Mouse (Mus musculus): ENCODE data around the gene Pigb.

Gene Pigb

DNA sequence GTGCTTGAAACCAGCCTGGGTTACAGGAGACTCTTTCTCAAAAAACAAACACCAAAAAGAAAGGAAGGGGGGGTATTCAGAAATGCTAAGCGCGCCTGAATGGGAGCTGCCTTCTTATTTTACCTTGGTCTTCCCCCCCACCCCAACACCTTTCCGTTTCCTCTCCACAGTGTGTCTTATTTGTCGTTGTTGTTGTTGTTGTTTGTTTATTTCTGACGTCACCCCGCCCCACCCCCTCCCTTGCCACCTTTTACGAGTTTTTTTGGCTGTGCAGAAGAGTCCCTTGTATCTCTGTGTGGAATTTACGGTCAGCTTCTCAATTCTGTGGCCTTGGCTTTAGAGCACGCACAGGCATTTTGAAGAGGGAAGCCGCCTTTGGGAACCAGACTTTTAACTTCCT, 5.5 kb upstream of the Pigb start:
- DNase-seq (ENCODE audit: low spot score in 2 of 2): no peak

DNA sequence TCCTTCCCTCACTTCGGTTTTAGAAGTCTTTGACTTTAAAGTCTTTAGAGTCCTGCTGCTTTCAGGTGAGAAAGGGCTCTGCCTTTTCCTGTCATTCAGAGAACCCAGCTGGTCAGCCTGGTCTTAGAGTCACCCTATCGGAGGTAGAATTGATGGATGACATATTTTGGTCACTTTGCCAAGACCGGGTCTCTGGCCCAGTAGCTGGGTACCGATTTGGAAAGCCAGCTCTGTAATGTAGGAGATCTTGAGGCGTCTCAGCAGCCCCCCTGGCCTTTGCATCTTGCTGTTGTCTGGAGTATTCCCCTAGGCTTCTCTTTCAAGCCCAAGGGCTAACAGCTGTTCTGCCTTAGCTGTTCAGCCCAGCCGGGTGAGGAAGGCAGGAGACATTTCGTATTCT, 5.0 kb upstream of the Pigb start:
- no peak for DNase-seq (ENCODE audit: low spot score in 2 of 2)

DNA sequence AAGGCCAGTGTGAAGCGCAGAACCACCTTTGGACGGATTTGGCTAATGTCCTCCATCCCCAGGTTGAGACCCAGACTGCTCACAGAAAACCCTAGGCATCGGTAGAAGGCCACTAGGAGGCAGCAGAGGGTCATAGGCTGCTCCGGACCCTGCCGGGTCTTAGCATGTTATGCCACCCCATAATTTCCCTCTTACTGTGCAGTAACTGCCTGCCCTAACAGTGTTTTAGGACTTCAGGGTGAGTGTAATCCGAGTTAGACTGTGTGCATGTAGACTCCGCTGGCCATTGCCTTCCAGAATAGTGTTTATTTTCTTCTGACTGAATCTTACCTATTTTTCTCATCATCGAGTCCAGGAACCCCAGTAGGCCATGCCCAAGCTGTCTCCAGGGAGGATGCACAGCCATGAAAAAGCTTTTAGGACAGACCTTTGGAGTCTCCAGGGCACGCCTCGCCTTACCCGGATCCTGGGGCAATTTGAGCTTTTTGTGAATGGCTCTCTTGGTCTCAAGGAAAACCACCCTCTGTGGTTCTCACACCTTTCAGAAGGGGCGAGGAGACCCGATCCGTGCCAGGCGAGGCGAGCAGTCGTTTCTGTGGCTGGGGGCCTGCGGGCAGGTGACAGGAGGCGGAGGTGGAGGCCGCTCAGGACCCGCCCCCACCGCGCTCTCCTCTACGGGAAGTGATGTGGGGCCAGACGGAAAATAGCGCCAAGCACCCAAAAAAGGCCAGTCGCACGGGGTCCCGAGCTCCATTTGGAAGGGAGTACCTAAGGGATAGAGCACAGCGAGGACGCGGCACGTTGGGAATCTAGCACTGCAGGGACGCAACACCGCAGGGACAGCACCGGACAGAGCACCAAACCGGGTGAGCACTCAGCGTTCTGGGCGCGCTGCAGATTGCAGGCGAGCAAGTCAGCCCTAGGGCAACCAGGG, 4.2 kb upstream of the Pigb start, which contains the start of gene Rab27a:
TSS of gene Rab27a (plus strand) at position 709 of the 934 bp plus-strand sequence.
- peak; percentile 73 to 77 for DNase-seq (ENCODE audit: low spot score in 2 of 2)

DNA sequence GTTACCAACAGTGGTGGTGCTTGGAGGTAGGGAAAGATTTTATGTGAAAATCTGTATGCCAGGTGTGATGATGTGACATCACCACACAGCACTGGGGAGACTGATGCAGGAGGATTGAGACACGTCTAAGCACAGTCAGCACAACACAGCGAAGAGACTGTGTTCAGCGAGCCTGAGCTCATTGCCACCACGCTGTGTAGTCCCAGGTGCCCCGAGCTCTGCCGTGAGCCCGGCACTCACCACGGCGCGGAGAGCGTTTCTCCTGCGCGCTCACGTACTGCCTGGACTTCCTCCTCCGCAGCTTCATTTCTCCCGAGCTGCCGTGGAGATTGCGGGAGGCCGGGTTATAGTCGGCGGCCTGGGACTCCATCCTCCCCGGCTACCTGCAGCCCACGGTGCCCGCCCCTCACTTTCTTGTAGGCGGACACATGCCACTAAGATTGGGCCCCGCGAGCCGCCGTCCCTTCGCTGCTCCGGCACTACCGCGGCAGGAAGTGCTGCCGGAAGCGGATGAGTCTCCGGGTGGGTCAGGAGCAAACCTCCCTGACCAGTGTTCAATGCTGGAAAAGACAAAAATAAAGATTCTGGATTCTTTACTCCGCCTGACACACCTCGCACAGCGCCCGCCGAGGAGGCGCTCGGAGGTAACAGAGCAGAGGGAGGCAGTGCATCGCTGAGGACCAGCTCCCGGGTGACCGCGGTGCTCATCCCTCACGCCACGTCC, 794 bp downstream of the Pigb start:
- DNase-seq (ENCODE audit: low spot score in 2 of 2): peak; percentile 88 to 91

DNA sequence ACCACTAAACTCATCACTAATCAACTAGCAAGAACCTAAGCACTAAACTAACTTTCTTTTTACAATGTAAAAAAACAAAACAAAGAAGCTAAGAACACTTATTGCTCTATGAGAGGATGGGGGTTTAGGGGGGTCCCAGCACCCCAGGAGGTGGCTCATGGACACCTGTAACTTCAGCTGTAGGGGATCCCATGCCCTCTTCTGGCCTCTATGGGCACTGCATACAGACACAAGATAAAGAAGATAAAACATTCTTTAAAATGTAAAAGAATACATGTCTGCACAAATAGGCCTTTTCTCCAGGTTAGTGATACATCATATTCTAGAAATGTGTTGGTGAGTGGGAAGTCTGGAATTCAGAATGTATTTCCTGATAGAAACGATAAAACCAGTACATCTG, 6.8 kb downstream of the Pigb start:
- DNase-seq (ENCODE audit: low spot score in 2 of 2): no peak

DNA sequence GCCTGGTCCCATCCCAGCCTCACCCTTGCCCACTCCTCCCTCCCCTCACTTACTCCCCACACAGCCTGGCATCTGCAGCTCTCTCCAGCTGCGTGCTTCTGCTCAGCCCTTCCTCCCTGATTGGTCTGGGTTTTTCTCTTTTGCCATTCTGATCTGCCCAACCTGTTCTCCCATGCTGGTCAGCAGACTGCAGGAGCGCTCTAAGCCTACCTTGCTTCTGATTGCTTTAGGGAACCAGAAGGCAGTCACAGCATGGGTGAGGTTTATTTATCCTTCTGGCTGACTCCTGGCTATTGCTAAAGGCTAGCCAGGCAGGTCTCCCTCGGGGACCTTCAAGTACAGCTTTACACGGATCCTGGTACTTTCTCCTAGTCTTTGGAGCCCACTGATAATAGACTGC, 8.8 kb downstream of the Pigb start:
- no peak for DNase-seq (ENCODE audit: low spot score in 2 of 2)

DNA sequence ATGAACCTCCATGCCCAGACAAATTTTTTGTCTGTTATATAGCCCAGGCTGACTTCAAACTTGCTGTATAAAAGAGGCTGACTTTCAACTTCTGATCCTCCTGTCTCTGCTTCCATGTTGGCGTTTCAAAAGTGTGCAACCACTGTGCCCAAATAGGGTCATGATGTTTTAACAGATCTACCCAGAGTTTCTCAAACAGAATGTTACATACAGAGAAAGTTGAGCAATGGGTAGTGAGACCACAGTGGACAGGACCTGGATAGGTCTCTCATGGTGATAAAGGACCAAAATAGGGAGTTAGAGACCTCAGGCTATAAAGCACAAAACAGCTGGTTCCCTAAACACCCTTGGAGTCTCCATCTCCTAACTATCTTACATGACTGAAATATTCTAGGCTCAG, 9.7 kb downstream of the Pigb start:
- DNase-seq (ENCODE audit: low spot score in 2 of 2): no peak

DNA sequence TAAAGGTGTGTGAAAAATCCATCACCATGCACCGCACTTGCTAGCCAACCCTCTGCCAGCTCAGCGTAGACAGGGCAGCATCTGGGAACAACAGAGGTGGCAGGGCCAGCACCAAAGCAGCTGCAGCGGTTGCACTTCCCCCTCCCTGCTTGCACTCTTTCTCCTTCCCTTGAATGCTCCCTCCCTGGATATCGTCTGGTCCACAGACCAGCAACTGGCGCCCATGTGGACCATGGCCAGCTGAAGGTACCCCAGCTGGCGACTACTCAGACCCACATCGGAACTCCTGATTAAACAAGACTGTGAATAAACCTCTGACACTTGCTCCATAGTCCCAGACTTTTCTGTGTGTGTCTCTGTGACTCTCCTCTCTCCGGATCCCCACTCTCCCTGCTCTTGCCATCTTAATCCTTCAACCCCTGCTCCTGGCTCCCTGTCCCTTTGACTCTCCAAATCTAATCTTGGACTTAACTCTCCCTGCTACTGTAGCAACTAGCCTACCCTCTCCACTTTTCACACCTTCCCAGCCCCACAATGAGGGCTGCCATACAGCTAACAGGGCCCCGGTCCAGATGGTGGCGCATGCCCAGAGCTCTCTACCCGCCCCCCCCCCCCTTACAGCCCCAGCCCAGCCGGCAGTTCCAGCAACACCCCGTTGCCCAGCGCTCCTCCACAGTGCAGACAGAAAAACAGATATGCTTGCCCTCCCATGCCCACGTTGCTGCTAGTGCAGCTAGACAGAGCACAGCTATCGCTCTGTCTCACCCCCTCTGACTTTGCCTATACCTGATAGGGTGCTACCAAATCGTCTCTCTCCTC, 14.2 kb downstream of the Pigb start:
- no peak for DNase-seq (ENCODE audit: low spot score in 2 of 2)

DNA sequence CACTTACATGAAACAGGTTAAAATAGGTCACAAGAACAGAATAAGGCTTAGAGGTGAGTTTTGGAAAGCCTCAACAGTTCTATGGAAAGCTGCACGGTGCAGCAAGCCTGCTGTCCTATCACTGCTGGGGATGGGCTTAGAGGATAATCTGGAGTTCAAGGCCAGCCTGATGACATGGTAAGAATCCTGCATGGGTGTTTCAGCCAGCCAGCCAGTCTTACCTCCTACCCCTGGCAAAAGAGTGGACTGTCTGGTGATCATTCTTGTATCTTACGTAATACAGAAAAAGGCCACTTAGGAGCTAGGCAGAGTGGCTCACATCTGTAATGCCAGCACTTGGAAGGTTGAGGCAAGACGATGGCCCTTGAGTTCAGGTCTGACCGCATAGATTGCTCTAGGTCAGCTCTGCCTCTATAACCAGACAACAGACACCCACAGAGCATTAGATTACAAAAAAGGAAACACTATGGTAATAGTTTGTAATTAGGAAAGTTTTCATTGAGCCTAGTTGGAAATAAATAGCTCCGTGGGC, 19.5 kb downstream of the Pigb start:
- DNase-seq (ENCODE audit: low spot score in 2 of 2): no peak

DNA sequence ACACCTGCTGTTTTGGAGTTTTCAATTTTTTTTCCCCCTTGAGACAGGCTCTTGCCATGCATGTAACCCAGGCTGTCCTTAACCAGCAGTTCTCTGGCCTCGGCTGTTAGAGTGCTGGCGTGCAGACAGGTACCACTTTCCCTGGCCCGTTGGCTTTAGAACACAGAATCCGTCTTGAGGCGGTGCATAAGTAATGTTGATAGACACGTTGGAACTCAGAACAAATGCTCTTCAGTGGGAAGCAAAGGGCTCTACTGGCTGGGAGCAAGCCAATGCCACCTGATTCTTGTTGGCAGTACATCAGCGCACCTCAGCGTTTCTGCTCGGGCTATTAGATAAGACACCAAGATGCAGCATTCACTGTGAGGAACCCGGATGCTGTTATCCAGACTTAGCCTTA, 20.3 kb downstream of the Pigb start:
- no peak for DNase-seq (ENCODE audit: low spot score in 2 of 2)

DNA sequence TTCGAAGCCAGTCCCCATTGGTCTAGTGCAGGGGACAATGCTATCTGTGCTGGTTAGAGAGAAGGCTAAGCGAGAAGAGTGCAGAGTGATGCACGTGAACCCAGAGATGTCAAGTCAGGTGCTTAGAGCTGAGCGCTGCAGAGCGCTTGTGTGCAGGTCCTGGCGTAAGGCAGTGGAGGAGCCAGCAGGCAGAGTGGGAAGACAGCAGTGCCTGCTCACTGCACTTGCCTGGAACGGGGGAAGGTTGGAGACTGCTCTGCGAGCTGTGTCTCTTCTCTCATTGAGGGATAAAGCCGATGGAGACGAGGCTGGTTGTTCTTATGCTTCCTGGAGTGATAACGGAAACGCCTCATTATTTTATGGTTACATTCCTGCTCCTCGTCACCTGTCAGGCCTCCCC, 25.5 kb downstream of the Pigb start:
- no peak for DNase-seq (ENCODE audit: low spot score in 2 of 2)

DNA sequence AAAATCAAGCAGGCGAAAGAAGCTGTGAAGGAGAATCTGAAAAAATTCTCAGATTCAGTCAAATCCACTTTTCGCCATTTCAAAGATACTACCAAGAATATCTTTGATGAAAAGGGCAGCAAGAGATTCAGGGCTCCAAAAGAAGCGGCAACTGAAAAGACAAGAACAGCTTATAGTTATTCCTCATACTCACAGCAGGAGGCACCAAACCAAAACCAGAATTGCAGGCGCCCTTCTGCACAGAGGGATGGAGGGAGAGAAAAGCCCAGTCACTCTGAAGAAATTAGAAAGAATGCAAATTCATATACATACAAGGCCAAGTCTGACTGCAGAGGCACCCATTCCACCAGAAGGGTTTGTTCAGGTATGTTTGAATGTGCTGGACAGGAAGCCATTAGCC, 27.5 kb downstream of the Pigb start:
- DNase-seq (ENCODE audit: low spot score in 2 of 2): no peak

DNA sequence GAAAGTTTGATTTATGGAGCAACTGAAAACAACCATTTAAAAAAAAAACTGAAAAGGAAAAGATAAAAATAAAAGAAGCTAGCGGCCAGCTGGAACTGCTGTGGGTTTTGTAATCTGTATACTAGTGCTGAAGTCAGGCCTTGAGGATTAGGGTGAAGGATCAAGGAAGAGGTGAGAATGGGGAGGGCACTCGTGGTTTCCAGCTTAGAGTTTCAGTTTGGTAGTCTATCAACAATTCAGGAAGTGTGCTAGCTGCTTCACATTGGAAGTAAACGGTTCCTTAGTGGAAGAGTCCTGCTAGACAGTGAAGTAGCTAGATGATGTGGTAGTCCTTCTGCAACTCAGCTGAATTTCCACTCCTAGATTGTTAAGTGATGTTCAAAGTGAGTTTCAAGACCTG, 31.8 kb downstream of the Pigb start:
- no peak for DNase-seq (ENCODE audit: low spot score in 2 of 2)

DNA sequence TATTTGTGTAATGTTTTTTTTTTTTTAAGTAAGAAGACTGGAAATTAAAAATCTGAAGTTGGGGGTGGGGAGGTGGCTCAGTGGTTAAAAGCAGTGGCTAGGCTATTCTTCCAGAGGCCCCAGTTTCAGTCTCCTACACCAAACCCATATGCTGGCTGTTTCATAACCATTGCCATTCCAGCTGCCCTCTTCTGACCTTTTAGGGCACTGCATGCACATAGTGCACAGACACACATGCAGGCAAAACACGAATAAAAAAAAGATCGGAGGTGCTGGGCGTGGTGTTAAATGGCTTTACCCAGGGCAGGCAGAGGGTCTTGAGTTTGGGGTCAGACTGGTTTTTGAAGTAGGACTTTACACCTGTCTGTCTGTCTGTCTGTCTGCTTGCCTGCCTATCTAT, 34.0 kb downstream of the Pigb start:
- DNase-seq (ENCODE audit: low spot score in 2 of 2): no peak

DNA sequence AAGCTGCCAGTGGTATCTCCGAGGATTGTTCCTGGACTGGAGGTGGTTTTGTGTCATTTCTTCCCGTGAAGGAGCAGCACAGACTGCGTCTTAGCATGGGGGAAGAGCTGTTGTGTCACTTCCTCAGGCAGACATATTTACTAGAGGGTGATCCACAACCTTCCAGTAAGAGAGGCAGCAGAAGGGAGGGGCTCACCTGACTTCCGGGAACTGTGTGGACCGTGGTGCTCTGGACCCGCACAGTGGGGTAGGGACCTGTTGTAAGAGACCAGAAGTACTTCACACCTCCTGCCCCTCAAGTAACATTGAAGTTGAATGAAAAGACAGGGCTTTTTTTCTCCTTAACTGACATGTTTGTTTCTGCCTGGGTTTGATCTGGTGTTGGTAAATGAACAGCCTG, 35.1 kb downstream of the Pigb start:
- DNase-seq (ENCODE audit: low spot score in 2 of 2): no peak

DNA sequence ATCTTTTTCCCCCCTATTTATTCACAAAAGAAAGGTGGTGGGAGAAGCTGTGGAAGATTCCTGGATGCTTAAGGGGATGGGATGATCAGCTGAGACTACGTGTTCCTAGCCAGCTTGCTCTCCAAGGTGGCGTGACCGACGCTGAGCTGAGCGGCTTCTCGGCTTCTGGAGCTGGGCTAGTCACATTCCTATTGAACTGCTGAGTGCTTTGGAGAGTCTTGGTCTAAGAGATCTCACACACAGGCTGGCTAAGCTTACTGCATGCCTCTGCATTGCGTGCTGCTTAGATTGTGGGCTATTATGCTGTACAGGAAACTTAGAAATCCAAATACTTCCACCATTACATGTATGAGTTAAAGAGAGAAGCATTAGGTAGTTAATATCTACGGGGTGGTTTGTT, 36.1 kb downstream of the Pigb start:
- no peak for DNase-seq (ENCODE audit: low spot score in 2 of 2)

DNA sequence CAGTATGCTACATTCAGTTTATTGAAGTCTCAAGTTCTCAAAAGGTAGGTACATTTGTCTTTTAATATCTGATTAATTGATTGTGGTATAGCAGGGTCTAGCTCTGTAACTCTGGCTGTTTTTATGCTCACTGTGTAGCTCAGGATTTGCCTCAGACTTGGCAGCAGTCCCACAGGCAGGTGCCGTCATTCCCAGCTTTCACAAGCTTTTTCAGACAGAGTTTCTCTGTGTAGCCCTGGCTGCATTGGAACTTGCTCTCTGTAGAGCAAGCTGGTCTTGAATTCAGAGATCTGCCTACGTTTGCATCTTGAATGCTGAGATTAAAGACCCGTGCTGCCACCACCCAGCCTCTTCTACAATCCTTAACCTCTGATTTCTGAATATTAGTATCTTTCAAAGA, 38.0 kb downstream of the Pigb start:
- no peak for DNase-seq (ENCODE audit: low spot score in 2 of 2)

DNA sequence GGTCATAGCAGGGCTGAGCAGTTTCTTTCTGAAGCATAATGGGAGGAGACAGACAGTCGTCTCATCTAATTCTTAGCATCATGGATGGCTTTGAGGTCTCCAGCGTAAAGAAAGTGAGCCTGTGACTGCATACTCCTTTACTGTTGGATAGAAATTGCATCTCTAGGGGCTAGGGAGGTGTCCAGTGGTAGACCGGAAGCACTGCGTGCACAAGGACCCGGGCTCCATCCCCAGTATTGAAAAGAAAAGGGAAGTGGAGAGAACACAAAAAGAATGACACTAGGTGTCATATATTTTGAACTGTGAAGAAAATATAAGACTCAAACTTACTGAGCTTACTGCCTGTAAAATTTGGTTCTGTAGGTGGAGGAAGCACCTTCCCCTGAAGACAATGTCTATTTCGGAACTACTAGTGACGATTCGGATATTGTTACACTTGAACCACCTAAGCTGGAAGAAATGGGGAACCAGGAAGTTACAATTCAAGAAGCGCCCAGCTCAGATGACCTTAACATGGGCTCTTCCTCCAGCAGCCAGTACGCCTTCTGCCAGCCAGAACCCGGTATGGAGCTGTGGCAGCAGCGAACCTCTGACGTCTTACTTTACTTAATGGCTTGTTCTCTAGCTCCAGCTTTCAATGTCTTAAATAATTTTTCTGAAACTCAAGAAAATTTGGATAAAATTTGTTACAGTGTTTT, 38.7 kb downstream of the Pigb start:
- no peak for DNase-seq (ENCODE audit: low spot score in 2 of 2)

DNA sequence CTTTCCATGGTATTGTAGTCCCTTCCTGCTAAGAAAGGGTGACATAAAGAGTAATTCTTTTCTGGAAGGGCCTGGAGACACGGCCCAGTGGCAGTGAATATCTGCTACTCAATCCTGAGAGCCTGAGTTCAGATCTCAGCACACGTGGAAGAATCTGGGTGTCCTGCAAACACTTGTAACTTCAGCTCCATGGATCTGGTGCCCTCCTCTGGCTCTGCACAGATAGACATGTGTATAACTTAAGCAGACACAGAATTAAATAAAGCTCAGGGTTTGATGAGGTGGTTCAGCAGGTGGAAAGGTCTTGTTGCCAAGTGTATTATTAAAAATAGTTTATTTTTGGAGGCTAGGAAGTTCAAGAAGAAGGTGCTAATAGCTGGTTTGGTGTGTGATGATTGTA, 39.7 kb downstream of the Pigb start:
- DNase-seq (ENCODE audit: low spot score in 2 of 2): no peak

DNA sequence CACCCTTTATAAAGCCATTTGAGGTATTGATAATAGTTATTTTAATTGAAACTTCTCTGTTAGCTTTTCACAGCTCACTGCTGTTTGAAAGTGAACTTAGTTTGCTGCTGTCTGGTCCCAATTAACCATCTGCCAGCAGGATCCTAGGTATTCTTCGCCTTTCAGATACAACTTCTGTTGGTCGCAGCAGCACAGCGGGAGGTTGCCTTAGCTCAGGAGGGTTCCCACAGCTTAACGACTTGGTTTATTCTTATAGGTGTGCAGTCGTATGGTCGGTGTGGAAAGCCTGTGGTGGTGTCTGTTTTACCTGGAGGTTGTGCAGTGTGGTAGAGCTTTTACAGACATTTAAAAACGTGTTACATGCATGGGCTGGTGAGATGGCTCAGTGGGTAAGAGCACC, 43.4 kb downstream of the Pigb start:
- no peak for DNase-seq (ENCODE audit: low spot score in 2 of 2)

DNA sequence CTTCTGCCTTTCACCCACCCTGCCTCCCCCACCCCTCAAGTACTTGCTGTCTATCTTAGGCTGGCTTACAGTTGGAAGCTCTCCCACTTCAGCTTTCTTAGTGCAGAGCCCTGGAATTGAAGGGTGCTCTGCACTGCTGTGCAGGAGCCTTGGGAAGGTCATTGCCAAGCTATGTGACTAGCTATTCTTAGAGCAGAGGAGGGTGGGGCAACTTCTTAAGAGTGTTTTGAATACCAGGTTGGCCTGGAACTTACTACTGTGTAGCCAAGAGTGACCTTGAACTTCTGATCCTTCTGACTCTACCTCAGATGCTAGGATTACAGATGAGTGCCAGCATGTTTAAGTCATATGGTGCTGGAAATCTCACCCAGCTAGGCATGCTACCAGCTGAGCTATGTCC, 44.0 kb downstream of the Pigb start:
- no peak for DNase-seq (ENCODE audit: low spot score in 2 of 2)
